Mouse (Mus musculus) heart, adult 18-20 months (tissue): ENCODE measurements around the gene Cyp4f13. TPM values are rescaled to one million over a fixed set of nuclear protein-coding genes. Genes with fewer than 3 reads are reported as not detected.

Experiments
- DNase-seq, 2 experiments: peaks; one replicate each; pipeline ENCODE4 v3.0.0; 2021 to 2022; ENCODE audit warnings: mixed read lengths in 1 of 2
- total RNA-seq, 2 experiments: library from RNA; stranded (reverse); gene quantifications; 2 replicates each; pipeline ENCODE4 v1.2.3; 2021

Cyp4f13 gene
- total RNA-seq, 2 experiments from 2014 or later: 8.7 to 12.9 TPM

DNA sequence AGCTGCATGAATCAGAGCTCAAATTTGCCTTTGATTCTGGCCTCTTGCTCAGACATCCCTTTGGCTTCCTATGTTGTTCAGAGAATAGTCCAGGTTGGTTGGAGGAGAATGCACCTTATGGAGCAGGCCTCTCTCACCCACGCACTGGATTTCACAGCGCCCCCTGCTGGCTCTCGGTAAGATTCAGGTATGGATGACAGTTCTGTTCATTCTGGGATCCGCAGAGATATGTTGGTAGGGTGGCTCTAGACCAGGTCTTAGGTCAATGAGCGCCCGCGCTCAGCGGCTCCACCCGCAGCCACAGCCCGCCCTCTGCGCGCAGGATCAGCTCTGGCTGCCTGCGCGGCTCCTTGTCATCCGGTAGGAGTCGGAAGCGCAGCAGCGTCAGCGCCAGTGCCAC is 42.0 kb downstream of the Cyp4f13 start:
- DNase-seq: peak; percentile 27 to 66

DNA sequence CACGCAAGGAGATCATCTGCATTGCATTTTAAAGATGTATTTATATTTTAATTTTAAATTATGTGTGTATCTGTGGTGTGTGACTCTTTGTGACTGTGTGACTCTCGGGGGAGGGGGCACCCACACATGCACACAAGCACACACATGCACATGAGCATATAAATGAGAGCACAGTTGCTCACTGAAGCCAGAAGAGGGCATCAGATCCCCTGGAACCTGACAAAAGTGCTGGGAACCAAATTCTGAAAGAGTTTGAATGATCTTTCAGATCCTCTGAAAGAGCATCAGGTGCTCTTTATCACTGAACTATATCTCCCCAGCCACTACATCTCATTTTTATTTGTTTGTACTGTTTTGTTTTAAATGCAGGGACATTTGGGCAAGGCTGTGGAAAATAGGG is 42.8 kb downstream of the Cyp4f13 start:
- DNase-seq: no peak

DNA sequence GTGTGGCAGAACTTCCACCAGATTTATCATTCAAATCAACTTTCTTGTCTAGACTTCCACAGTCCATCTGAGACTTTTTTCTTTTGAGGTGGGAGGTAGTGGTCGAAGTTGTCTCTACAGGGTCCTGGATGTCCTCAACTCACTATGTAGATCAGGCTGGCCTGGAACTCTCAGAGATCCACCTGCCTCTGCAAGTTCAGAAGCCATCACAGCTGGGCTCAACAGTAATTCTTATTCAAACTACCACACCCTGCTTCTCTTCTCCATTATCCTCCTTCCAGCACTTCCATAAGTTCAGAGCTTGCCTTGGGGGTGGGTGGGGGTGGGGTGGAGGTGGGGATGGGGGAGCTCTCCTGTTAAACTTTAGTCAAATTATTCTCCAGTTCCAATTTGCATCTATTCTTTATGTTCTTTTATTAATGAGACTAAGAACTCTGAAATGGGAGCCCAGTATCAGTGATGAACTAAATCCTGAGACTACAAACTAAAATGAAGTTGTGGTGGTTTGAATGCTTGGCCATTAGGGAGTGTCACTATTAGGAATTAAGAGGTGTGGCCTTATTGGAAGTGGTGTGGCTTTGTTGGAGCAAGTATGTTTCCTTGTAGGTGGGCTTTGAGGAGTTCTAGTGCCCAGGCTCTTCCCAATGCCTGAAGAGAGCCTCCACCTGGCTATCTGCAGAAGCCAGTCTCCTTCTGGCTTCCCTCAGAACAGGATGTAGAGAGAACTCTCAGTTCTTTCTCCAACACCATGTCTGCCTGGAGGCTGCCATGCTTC is 45.3 kb downstream of the Cyp4f13 start:
- DNase-seq: no peak

DNA sequence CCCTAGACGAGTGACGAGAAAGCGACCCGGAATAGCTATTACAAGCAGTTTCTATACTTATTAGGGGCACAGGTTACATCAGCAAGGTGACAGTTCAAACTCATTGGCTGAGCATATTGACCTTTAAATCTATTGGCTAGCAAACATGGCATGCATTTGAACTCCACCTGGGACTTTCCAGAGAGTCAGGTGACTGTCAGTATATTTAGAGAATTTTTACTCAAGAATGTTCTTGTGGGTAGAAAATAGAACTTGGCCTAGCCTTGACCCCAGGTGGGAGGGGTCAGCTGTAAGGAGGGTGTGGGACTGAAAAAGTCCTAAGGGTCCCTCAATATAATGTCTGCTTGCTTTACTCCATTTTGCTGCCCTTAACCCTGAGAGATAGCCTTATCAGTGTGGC is 51.8 kb downstream of the Cyp4f13 start:
- no peak for DNase-seq

DNA sequence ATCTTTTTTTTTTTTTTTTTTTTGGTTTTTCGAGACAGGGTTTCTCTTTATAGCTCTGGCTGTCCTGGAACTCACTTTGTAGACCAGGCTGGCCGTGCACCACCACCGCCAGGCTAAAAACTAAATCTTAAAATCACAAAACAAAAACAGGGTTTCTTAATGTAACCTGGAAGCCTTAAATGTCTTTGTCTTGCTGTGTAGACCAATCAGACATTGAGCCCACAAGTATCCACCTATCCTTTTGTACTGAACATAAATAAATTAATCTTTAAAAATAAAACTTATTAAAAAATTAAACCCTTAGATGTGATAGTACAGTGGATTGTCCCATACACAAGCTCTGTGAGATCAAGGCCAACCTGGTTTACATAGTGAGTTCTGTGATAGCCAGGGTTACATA is 53.3 kb downstream of the Cyp4f13 start:
- DNase-seq: no peak

DNA sequence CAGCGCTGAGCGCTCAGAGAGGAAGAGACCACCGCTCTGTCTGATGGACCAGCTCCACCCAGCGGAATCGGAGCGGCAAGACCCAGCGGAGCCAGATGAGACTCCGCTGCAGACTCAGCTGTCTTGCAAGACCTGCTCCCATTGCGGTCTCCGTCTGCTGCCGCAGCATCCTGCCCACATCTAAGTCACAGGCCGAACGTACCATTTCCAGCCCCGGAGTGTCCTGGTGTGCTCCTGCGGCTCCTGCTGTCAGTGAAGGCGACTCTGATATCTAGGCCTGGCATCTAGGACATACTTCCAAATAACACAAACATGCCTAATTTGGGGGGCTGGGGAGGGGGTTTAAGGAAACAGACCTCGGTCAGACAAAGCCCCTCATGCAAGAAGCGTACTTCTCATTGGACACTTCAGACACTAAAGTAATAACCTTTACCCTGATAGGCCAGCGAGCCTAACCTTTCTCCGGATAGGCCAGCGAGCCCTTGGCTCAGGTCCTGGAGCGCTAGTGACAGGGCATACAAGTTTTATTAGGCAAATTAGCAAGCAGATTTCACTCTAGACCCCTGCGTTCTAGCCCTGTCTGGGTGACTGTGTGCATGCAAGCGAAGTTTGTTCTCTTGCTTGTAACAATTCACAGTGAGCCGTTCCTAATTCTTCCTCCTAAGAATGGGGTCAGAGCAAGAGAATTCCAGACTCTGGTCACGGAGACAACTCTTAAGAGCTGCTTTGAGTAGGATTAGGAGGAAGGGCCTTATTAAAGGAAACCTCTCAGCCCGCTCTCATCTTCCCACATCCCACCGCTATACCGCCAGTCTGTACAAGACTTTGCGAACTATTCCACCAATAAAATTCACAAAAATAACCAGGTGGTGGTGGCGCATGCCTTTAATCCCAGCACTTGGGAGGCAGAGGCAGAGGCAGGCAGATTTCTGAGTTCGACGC is 55.7 kb downstream of the Cyp4f13 start, which contains the start of gene Zfp870:
Zfp870 (minus strand) TSS at position 404 of the 942 bp plus-strand sequence.
- DNase-seq: peak; percentile 95 to 96

DNA sequence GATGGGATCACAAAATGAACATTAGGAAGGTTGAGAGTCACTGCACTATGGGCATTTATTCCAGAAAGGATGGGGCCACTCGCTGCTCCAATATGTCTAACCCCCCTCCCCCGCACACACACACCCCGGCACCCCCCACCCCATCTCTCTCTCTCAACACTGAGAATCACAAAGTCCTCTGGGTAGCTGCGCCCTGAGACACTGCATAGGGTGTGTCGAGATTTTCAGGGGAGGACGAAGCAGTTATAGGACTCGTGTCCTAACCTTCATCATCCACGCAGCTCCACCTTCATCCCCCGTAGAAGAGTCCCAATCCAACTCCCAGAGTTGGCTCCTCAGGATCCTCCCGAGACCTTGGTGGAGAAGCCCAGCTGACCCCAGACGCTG is 56.4 kb downstream of the Cyp4f13 start:
- DNase-seq: no peak

DNA sequence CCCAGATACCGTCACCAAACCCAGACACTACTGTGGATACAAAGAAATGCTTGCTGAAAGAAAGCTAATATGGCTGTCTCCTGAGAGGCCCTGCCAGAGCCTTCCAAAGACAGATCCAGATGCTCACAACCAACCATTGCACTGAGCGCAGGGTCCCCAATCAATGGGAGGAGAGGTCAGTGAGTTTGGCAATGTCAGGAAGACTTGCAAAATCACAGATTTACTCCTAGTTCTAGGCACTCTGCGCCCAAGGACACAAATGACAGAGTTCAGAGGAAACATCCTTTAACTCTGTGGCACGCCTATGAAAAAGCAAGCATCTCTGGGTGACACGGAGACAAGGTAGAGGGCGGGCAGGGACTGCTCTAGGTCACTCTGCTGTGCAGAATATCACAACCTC is 57.6 kb downstream of the Cyp4f13 start:
- DNase-seq: no peak

DNA sequence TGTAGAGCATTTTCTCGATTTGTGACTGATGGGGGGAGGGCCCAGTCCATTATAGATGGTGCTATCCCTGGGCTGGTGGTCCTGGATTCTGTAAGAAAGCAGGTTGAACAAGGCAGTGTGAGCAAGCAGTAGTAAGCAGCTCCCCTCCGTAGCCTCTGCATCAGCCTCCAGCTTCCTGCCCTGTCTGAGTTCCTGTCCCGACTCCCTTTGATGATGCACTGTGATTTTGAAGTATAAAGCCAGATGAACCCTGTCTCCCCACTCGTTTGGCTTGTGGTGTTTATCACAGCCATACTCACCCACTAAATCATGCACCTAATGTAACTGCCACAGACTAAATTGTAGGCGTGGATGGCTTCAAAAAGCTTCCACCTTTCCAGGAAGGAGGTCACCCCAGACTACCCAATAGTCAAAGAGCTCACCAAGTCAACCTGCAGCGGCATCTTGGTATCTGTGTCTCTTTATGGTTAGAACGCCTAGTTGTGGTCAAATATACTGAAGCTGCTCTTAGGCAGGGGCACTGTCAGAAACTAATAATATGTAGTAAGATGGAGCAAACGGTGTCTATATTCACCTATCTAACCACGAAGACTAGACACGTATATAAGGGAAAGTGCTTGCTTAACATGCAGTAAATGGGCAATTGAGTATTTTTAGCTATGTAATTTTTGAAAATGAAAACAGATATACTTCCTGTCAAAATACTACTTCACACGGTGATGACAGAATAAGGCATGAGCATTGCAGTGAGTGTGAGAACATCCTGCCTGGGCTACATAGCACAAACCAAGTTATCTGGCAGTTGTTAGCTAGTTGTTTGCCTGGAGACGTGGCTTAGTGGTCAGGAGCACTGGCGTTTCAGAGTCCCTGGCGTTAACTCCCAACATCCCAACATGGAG is 66.6 kb downstream of the Cyp4f13 start:
- DNase-seq: no peak

DNA sequence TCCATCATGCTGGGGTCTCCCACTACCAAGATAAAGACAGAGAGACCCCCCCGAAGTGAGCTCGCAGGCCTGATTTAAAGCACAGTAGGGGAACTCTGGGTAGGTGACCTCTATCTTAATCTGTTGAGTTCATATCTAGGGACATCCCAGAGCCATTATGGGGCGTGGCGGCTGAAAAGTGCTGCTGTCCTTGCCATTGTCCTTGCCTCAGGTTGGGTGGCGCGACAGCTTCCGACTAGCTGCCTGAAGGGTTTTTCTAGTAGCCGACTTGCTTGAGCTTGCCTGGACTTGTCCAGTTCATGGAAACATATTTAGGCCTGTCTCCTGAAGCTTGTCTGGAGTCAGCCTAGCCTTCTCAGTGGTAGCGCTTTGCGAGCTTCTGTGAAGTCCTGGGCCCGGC is 68.4 kb downstream of the Cyp4f13 start:
- no peak for DNase-seq

DNA sequence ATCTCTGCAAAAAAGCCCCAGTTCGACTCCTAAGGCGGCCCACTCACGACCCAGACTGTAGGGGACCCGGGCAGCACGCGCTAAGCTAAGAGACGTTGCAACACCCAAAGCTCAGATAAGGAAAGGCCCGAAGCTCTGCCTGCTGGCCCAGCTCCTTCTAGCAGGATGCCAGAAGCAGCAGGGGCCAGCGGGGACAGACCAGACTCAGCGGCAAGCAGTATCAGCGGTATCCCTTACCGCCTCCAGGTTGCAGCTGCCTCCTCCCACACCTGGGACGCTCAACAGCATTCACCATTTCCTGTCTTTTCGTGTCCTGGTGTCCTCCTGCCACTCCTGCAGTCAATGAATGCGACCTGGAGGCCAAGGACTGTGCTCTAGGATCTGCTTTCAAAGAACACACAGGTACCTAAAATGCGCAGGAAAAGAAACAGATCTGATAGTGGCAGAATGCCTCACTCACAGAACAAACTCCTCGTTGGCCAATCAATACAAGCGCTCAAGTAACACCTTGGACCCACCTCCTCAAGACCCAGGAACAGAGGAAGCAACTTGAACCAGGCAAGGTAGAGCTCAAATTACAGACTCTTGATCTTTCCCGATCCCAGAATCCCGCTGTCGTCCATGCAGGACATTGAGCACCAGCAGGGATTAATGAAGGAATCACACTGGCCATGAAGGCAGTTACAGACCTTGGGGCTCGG is 69.6 kb downstream of the Cyp4f13 start:
- DNase-seq: no peak

Other genes starting within 250 kb of the Cyp4f13 start
- gene Zfp871, start 159.1 kb downstream of the Cyp4f13 start, total RNA-seq: 10 to 100 TPM; 25.0 to 28.9 TPM
- gene Zfp811, start 137.5 kb downstream of the Cyp4f13 start, total RNA-seq: under 1 TPM in 1 of 2 experiments, not detected in 1; 0.44 TPM
- 1 to 10 TPM; 7.9 to 9.3 TPM for gene Zfp799, start 117.1 kb downstream of the Cyp4f13 start, total RNA-seq
- 1 to 10 TPM; 6.1 to 7.8 TPM for gene Zfp870, start 55.8 kb downstream of the Cyp4f13 start, total RNA-seq
- gene Cyp4f14, start 30.1 kb downstream of the Cyp4f13 start, total RNA-seq: under 1 TPM in 1 of 2 experiments, not detected in 1; 0.22 TPM
- 1 to 10 TPM; 1.8 to 2.1 TPM for gene Zfp472, start 18.4 kb upstream of the Cyp4f13 start, total RNA-seq
- 1 to 10 TPM; 6.0 to 6.5 TPM for gene Zfp952, start 45.7 kb upstream of the Cyp4f13 start, total RNA-seq
- gene Zfp763, start 86.0 kb upstream of the Cyp4f13 start, total RNA-seq: 1 to 10 TPM; 2.0 to 2.8 TPM
- not detected for gene 4921501E09Rik, start 120.7 kb upstream of the Cyp4f13 start, total RNA-seq
- 1 to 10 TPM; 5.1 to 5.6 TPM for gene Zfp563, start 141.9 kb upstream of the Cyp4f13 start, total RNA-seq
- gene Morc2b, start 192.3 kb upstream of the Cyp4f13 start, total RNA-seq: under 1 TPM in 1 of 2 experiments, not detected in 1; 0.07 TPM
- gene Olfr55, start 221.0 kb upstream of the Cyp4f13 start, total RNA-seq: not detected
- gene Olfr239, start 243.9 kb upstream of the Cyp4f13 start, total RNA-seq: not detected